Mouse (Mus musculus): ENCODE results near the gene Nfasc.
A peak's percentile ranks its signal among the peaks of the same experiment; 100 is the strongest.

The Nfasc gene

DNA sequence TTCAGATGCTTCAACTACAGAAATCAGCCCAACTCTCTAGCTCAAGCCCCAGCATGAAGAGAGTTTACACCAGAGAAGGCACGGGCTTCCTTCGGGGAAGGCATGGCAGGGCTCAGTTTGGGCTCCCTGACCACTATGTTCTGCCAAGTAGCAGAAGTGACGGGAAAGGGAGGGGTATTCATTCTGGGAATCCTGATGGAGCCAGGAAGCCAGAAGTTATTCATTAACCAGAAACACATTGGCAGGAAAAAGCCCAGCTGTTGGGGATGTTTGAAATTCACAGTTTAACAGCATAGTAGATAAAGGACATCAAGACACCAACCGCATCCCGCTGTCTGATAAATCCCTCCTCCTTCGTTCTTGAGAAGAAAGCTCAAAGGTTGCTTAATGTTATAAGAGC, 93.6 kb downstream of the Nfasc start:
- DNase-seq (ENCODE audit: low read depth, low spot score), result no peak

DNA sequence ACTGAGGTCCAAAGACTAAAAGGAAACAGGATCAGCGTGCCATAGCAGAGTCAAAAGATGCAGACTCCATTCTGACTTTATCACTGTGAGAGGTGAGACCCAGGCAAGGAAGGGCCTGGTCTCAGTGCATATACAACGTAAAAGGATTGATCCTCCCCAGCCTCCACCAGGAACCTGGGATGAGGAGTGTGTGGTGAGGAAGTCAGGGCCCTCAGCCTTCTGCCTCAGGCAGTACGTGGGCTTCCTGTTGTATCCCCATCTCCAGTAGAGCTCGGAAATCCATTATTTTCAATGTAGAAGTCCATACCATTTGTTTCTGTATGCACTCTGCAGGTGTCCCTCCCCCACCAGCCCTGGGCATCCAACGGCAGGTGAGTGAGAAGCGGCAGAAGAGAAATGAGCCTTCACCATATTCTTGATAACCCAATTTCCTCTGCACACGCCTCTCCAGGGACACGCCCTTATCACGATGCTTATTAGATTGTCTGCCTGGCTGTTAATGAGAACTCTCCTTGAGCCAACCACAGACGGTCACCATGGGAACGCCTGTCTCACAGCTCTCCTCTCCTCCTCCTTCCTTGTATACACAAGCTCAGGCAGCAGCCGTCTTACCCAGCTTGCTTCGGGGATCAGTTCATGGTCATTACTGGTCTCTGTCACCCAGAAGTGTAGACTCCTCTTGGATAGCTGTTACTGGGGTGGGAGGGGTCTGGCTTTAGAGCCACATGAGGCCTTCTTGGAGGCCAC, 100.4 kb downstream of the Nfasc start:
- DNase-seq (ENCODE audit: low read depth, low spot score), result no peak

DNA sequence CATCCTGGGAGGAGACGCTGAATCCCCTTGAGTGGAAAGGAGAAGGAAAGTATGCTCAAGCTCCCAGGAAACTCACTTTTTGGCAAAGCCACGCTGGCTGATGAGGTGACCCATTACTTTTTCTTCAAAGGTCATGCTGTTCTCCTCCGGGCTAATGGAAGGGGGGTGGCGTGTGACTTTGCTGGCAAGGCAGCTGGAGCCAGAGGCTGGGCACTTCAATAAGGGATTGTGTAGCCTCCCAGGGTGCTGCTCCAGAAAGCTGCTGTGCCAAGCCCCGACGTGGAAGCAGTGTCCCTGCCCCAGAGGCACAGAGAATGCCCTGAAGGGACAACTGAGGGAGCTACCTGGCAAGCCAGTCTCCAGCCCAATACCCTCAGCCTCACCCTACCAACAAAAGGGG, 101.3 kb downstream of the Nfasc start:
- no peak for DNase-seq (ENCODE audit: low read depth, low spot score)

DNA sequence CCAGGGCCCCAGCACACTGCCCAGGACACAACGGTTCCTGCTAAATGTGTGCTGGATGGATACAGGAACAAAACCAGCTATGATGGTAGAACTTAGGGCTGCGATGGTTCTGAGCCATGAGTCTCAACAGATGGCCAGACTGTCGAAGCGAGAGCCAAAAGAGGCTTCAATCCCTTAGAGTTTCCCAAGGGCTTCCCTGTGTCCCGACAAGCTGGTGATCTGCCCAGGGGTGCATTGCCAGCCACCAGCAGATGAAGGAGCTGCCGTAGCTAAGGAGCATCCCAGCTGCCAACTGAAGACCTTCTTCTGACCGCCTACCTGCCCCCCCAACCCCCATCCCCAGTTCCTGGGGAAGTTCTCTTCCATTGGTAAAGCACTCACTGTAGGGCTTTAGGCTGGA, 104.3 kb downstream of the Nfasc start:
- DNase-seq (ENCODE audit: low read depth, low spot score), result no peak

DNA sequence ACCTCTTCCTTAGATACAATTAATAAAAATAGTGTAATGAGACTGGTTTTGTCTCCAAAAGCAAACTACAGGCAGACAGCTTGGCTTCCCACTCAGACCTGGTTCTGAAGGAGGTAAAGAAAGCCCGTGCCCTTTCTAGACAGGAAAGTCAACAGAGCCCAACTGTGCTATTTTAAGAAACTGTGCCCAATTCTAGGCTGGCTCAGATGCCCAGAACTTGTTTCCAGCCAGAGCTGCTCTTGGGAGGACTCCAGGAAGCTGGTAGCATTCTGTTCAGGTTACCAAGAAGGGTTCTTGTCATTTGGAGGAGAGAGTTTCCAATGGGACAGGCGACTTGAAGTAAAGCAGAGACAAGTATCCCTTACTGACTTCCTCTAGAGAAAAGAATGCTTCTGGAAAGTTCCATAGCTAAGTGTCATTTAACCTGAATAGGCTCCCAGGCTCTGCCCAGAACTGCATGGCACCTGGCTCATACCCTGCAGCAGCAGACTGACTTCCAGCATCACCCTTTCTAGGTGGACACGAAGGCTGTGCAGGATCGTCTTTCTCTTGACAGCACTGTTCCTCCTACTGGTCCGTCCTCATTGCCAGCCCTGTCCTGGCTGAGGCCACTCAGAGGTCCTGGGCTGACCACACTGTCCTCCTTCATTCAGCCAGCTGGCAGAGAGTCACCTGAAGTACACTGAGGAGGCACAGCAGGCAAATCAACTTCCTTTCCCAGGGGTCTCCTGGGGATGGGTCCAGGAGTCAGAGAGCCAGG, 111.8 kb downstream of the Nfasc start:
- DNase-seq (ENCODE audit: low read depth, low spot score), result no peak

DNA sequence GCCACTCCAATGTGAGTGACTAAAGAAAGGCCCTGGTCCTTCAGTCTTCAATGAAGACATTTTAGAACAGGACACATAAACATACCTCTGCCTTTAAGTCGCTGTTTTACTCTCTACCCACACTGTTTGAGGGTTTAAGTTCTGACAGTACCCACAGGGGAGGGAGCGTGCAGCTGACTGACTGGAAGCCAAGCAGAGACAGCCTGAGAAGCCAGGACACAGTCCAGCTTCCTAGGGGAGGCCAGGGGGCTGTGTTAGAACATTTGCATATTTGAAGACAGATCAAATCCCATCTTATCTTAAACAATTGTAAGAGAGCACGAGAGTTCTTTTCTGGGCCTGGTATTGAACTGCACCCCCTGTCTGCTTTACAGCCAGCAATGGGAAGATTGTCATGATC, 113.0 kb downstream of the Nfasc start:
- no peak for DNase-seq (ENCODE audit: low read depth, low spot score)

DNA sequence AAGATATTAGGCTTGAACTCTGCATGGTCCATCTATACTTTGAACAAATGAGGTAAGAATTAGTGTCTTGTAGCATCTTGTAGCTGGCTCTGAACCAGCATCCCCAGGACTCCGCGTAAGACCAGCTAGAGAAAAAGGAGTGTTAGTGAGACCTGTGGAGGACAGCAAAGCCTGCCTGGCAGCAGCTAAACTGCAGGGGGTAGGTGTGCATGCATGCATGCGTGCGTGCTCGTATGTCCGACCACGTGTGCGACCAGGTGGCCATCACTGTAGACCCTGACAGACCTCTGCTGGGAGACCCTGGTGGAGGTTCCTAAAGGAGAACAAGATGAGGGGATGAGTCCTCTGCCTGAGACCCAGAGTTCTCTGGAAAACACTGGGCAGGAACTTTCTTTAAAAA, 113.4 kb downstream of the Nfasc start:
- DNase-seq (ENCODE audit: low read depth, low spot score), result no peak

DNA sequence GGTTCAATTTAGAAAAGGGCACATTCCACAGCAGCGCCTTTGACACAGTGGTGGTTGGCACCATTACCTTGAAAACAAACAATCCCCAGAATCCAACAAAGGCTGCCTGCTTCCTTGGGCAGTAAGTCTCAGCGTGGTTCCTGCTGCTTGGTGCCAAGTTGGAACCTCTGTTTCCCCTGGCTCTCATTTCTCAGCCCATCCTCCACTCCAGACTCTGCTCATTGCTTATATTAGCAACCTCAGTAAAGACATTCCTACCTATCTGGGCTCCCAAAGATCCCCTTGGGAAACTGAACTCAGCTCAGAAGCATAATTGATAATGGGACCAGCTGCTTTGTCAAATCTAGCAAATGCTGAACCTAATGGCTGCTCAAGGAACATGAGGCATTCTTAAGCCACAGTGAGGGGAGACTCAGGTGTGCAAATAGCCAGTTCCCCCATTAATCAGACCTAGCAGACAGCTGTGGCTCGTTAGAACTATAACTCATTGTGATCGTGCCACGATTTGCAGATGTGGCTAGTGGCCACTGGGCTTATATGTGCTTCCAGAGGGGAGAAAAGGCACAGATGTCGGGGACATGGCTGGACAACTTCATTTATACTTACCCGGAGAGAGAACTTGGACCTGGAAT, 115.4 kb downstream of the Nfasc start:
- DNase-seq (ENCODE audit: low read depth, low spot score), result no peak

DNA sequence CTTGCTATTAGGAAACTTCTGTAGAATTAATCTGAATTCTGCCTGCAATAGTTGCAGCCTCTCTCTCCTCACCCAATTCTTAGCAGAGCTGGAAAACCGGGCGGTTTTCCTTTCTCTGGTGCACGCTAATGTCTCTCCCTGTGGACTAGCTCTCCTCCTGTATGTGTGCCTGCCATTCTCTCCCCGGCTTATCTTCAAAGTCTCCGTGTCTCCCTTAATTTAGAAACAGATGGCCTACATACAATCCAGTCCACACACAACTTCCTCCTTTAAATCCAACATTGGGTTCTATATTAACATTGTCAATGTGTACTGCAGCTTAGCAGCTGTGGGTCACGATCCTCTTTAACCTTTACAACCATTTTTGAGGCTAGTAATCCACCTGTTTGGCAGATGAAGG, 116.6 kb downstream of the Nfasc start:
- peak; percentile 39 for DNase-seq (ENCODE audit: low read depth, low spot score)

DNA sequence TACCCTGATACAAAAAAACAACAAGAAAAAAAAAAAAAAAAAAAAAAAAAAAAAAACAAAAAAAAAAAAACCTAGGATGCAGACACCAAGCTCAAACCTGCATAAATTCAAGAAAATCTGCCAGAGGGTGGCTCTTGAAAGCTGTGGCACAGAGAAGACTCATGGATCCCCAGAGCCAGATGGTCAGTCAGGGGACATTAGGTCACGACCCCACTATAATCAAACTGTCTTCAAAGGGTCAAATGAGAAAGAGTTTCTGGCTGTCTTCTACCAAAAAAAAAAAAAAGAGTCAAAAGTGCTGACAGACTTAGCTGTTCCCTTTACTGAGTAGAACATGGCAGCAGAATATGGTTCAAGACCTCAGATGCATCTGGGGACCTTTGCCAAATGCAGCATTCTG, 117.1 kb downstream of the Nfasc start:
- no peak for DNase-seq (ENCODE audit: low read depth, low spot score)

DNA sequence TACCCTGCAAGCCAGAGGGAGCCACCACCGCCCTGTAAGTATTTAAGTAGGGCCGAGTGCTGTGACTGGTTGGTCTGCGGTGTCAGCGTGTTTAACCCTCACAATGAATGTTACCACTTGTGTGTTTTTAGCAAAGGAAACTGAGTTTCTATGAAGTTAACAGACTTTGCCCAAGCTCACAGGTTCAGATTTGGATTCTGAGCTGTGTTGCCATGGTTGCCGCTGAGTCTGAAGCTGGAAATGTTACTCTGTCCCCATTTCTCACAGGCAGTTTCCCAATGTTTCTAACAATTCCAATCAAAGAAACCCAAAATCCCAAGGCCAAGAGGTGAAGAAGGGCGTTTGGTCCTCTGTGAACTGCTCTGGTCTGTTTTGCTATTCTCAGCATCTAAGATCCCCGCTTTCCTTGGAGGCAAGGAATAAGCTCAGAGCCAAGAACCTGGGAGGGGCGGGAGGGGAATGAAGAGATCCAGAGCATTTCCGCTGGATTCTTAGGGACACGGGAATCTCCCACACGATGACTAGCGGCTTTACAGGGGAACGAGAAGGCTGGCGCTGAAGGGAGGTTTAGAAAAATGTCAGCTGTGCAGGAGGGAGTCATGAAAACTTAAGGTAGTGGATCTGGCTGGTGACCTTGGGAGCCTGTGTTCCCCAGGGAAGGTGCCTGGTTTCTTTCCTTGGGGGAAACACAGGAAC, 117.8 kb downstream of the Nfasc start:
- DNase-seq (ENCODE audit: low read depth, low spot score), result no peak

DNA sequence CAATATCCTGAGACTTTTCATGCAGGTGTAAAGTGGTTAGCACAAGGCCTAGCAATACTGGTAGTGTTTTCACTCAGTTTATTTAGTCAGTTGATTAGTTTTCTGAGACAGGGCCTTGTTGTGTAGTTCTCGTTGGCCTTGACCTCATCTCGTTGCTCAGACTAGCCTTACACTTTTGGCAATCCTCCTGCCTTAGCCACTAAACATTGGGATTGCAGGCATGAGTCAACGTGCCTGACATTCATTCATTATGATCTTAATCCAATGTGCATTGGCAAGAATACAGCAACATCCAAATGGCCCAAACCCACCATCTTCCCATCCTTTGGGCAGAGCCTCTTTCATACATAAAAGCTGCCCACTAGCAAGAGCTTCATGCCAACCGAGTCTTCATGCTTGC, 129.5 kb downstream of the Nfasc start:
- no peak for DNase-seq (ENCODE audit: low read depth, low spot score)

DNA sequence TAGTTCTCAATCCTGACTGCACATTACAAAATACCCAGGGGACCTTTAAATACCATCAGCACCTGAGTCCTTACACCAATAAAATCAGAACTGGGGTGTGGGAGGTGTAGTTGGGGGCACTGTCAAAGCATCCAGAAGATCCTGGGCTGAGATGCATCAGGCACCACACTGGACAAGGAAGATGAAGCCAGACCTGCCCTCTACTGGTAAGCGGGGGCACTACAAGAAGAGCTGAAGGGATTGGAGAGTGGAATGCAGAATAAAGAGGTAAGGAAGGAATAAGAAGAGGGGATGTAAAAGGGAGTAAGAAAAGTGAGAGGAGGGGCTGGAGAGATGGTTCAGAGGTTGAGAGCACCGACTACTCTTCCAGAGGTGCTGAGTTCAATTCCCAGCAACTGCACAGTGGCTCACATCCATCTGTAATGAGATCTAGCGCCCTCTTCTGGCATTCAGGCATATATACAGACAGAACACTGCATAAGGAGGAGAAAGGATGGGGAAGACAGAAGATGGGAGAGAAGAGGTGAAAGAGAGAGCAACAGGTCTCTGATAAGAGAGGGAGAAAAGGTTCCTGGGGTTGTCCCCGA, 132.5 kb downstream of the Nfasc start:
- peak; percentile 60 for DNase-seq (ENCODE audit: low read depth, low spot score)

DNA sequence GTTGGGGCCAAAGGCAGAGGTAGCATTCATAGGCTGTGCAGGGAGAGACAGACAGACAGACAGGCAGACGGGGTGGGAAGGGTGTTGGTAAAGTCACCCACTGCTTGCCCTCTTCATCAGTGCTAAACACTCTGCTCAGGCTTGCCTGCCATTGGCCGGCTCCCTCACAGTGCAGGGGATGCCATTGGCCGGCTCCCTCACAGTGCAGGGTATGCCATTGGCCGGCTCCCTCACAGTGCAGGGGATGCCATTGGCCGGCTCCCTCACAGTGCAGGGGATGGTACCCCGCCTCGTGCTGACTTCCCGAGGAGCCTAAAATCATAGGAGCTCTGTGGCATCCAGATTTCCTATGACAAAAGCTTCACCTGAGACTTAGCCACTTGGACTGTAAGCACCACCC, 139.4 kb downstream of the Nfasc start:
- DNase-seq (ENCODE audit: low read depth, low spot score), result no peak

DNA sequence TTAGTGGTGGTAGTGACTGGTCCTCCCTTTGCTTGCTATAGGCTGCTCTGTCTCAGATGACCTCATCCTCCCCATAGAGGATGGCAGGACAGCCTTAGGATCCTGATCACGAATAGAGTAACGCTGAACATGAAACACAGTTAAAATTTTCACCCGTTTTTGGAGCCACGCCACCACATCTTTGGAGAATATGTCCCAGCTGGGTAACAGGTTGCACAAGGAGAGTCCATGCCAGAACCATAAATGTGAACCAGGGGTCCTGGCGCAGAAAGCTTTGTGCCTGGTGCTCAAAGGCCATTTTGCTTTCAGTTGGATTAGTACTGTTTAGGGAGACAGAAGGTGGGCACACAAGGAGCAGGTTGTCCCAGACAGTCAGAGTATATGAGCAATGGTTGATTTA, 143.6 kb downstream of the Nfasc start:
- DNase-seq (ENCODE audit: low read depth, low spot score), result no peak

DNA sequence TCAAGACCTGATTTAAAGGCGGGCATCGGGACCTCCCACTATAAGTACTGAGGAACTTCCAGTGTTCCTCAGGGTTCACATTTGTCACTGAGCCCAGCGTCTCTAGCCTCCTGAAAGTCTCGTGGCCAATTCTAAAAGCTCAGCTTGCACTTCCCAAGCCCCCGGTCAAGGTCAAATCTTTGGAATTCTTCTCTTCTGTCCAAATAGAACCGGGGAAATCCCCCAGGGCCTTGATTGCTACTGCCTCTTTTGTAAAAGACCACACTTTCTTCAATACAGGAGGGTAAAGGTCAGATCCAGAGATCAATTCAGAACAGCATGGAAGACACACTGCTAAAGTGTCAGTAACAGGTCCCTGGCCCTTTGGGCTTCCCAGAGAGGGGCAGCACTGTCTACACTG, 145.9 kb downstream of the Nfasc start:
- no peak for DNase-seq (ENCODE audit: low read depth, low spot score)

DNA sequence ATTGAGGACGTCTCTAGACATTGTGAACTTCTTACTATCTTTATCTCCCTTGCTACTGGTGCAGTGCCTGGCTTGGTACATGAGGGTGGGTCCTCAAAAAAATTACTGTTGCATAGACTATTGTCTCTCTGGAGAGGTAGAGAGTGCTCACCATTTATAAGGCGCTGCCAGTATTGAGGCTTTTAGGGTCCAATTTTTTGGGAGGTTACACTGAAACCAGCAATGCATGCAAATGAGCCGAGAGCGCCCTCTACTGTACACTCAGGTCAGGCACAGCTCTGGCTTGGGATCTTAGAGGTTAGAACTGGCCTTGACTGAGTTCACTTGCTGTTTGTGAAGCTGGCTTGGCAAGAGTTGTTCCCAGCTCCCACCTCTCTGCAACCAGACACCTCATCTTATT, 147.0 kb downstream of the Nfasc start:
- DNase-seq (ENCODE audit: low read depth, low spot score), result peak; percentile 79

DNA sequence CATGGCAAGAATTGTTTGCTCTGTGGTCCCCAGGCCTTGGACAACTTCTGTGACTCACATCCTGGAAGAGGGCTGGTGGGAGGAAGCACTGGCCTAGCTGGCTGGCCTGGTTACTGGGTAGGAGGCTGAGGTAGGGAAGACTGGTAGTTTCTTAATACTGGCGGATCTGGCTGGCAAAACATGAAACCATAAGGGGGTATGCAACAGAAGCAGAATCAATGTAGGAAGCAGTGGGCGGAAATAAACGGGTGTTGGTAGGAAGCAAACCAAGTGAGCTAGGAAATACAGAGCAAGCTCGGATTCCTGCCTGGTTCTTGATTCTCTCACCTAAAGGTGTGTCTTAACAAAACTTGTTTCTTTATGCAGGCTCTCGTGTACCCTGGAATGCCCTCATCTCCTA, 149.5 kb downstream of the Nfasc start:
- DNase-seq (ENCODE audit: low read depth, low spot score), result no peak

DNA sequence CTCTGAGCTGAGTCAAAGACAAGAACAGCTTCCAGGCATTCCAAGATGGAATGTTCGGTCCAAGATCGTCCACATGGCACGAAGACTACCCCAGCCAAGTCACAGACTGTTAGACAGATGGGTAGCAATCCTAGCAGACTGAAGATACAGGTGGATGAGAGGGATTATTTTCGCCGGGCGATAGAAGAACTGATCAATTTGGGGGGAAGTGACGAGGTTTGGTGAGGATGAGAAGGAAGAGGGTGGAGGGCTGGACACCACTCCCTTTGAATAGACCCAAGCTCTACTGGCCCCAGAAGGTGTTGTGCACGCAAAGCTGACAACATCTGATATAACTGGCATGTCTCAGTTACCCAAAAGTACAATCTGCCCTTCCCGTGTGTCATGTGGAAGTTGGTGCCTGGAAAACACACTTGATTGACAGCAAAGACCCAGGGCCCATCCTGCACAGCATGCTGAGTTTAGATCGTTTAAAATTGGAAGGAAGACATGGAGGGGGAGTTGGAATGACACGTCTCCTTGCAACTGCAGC, 150.1 kb downstream of the Nfasc start:
- no peak for DNase-seq (ENCODE audit: low read depth, low spot score)

DNA sequence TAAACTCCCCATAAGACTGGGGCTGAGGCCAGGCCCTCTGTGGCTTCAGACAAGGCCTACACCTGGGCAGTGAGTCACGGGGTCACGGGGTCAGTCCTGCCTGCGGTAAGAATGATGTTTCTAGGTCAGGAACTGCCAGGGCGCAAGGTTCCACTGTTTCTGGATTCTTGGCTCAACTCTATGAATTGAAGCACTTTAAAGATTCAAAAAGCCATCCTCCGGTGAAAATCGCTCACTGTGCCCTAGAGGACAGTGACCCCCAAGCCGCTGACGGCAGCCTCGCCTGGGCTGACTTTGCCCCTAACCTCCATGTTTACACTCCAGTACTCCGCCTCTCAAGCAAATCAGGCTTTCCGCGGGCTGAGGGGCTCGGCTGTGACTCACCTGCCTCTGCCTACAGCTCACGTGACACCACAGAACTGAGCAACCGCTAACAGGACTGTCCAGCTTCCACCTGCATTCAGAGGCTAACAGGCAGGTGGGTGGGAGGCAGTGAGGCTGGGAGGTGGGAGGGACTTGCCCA, 154.9 kb downstream of the Nfasc start:
- DNase-seq (ENCODE audit: low read depth, low spot score), result no peak

DNA sequence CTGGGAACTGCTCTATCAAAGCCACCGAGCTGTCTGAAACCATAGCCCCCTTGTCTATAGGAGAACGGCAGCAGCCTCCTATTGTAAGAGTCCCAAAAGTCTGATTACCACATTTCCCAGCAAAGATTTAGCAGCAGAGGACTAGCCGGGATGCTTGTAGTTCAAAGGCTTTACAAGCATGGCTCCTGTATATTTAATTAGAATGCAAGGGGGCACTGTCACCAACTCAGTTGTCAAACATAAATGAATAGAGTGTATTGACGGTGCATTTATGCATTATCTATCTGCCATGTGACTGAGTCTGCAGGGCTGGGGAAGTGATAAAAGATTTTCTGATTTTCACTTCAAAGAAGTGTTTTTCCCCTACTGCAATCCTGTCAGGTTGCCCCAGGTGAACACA, 156.2 kb downstream of the Nfasc start:
- no peak for DNase-seq (ENCODE audit: low read depth, low spot score)

Measured in forelimb bud, embryonic 11.5 days (tissue).